Mouse (Mus musculus): ENCODE measurements around the gene Nrp2. TPM values are rescaled to one million over a fixed set of nuclear protein-coding genes. Genes with fewer than 3 reads are reported as not detected.

Nrp2 gene
- polyA plus RNA-seq, 1 experiment from 2014 or later: 40.9 TPM

DNA sequence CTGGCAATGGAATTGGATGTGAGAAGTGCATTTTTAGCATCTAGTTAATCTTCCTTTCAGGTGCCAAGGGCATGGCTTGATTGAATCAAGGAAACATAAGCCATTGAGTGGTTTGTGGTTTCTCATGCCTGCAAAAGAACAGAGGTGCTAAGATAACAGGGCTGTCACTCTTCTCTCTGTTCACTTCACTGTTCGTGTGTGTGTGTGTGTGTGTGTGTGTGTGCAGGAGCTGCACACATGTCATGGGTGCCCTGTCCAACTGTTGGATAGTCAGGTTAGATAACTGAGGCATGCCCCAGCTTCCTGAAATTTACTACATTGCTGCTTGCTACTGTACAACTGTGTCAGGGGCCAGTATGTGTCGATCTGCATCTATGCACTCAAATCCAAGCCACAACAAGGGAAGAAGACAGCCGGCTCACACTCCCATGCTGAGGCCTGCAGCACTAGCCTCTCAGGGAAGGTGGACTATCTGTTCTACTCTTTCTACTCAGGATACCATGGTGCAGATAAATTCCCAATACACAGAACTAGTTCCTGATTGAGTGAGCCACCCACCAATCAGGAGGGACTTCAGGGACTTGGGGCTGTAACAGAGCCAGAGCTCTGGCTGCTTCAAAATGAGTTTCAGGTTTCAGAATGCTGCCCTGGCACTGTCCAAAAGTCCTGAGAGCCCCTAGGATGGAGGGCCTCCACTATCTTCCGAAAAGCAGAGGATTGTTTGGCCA, 126.8 kb downstream of the Nrp2 start:
- no peaks in the 10 kb centered on the region for H3K36me3 ChIP-seq (ENCODE audit: control insufficient read depth, insufficient read depth, low read length)
- H3K27ac ChIP-seq (ENCODE audit: low read depth, low read length): no peak overlapping the region
- H3K4me3 ChIP-seq (ENCODE audit: low read depth, low read length): no peak overlapping the region
- H3K4me1 ChIP-seq (ENCODE audit: control insufficient read depth, insufficient read depth, low read length): no peaks in the 10 kb centered on the region
- ATAC-seq (ENCODE audit: insufficient read depth, low FRiP score, low TSS enrichment): no peak
- no peak overlapping the region for H3K9ac ChIP-seq (ENCODE audit: low read length)
- WGBS: 73% methylated on average over 4 of the region's 4 CpGs
- DNase-seq (ENCODE audit: low spot score): no peak
- H3K27me3 ChIP-seq (ENCODE audit: control insufficient read depth, insufficient read depth, low read length): no peaks in the 10 kb centered on the region
- H3K9me3 ChIP-seq (ENCODE audit: control insufficient read depth, low read length): no peaks in the 10 kb centered on the region
- H3K4me2 ChIP-seq (ENCODE audit: low read depth): no peak overlapping the region

GRCm38 (mm10) chr1:62830418-62830769, 127.3 kb downstream of the Nrp2 start:
- H3K36me3 ChIP-seq (ENCODE audit: control insufficient read depth, insufficient read depth, low read length): no peaks in the 10 kb centered on the region
- WGBS: 70% methylated on average over 7 of the region's 7 CpGs
- no peak for DNase-seq (ENCODE audit: low spot score)
- no peak overlapping the region for H3K27ac ChIP-seq (ENCODE audit: low read depth, low read length)
- H3K9ac ChIP-seq (ENCODE audit: low read length): no peak overlapping the region
- no peaks in the 10 kb centered on the region for H3K9me3 ChIP-seq (ENCODE audit: control insufficient read depth, low read length)
- no peak overlapping the region for H3K4me3 ChIP-seq (ENCODE audit: low read depth, low read length)
- ATAC-seq (ENCODE audit: insufficient read depth, low FRiP score, low TSS enrichment): no peak
- H3K27me3 ChIP-seq (ENCODE audit: control insufficient read depth, insufficient read depth, low read length): no peaks in the 10 kb centered on the region
- no peaks in the 10 kb centered on the region for H3K4me1 ChIP-seq (ENCODE audit: control insufficient read depth, insufficient read depth, low read length)
- no peak overlapping the region for H3K4me2 ChIP-seq (ENCODE audit: low read depth)

DNA sequence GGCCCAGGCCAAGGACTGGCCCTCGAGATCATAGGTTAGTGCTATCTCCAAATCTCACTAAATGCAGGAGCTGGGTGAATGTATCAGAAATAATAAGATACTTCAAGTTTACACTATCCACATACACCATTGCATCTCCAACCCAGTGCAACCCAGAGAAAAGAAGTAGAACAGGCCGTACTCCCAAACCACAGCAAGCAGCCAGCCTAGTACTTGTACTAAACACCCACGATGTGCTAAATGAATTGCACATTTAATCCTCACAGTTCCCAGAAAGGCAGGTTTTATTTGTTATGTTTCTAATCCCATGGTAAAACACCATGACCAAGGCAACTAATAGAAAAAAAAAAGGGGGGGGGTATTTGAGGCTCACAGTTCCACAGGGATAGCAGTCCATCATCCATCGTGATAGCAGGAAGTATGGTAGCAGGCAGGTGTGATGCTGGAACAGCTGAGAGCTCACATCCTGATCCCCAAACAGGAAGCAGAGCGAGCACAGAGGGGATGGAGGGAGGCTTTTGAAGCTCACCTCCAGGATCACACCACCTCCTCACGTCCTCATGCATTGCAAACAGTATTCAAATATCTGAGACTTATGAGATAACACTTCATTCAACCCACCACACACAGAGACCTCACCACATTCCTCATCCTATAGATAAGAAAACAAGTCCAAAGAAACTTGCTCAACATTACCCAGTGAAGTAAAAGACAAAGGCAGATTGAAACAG, 128.8 kb downstream of the Nrp2 start:
- 82% methylated on average over 6 of the region's 6 CpGs for WGBS
- H3K36me3 ChIP-seq (ENCODE audit: control insufficient read depth, insufficient read depth, low read length): no peaks in the 10 kb centered on the region

GRCm38 (mm10) chr1:62833356-62833755, 130.3 kb downstream of the Nrp2 start:
- Histone ChIP-seq H3K4me3 (ENCODE audit: low read depth, low read length) (no peak overlapping the region), H3K9me3 (ENCODE audit: control insufficient read depth, low read length) (no peaks in the 10 kb centered on the region), H3K36me3 (ENCODE audit: control insufficient read depth, insufficient read depth, low read length) (no peaks in the 10 kb centered on the region), H3K4me2 (ENCODE audit: low read depth) (no peak overlapping the region), H3K9ac (ENCODE audit: low read length) (no peak overlapping the region), H3K27ac (ENCODE audit: low read depth, low read length) (no peak overlapping the region), H3K4me1 (ENCODE audit: control insufficient read depth, insufficient read depth, low read length) (no peaks in the 10 kb centered on the region), H3K27me3 (ENCODE audit: control insufficient read depth, insufficient read depth, low read length) (no peaks in the 10 kb centered on the region)
- no peak for ATAC-seq (ENCODE audit: insufficient read depth, low FRiP score, low TSS enrichment)
- WGBS: 93% methylated on average over 1 of the region's 1 CpGs
- DNase-seq (ENCODE audit: low spot score): no peak

More for the DNA sequence above, 128.8 kb downstream of the Nrp2 start:
- Histone ChIP-seq H3K27ac (ENCODE audit: low read depth, low read length) (no peak overlapping the region), H3K9ac (ENCODE audit: low read length) (no peak overlapping the region), H3K4me1 (ENCODE audit: control insufficient read depth, insufficient read depth, low read length) (no peaks in the 10 kb centered on the region), H3K27me3 (ENCODE audit: control insufficient read depth, insufficient read depth, low read length) (no peaks in the 10 kb centered on the region), H3K9me3 (ENCODE audit: control insufficient read depth, low read length) (no peaks in the 10 kb centered on the region), H3K4me2 (ENCODE audit: low read depth) (no peak overlapping the region), H3K4me3 (ENCODE audit: low read depth, low read length) (no peak overlapping the region)
- no peak for DNase-seq (ENCODE audit: low spot score)
- ATAC-seq (ENCODE audit: insufficient read depth, low FRiP score, low TSS enrichment): no peak

DNA sequence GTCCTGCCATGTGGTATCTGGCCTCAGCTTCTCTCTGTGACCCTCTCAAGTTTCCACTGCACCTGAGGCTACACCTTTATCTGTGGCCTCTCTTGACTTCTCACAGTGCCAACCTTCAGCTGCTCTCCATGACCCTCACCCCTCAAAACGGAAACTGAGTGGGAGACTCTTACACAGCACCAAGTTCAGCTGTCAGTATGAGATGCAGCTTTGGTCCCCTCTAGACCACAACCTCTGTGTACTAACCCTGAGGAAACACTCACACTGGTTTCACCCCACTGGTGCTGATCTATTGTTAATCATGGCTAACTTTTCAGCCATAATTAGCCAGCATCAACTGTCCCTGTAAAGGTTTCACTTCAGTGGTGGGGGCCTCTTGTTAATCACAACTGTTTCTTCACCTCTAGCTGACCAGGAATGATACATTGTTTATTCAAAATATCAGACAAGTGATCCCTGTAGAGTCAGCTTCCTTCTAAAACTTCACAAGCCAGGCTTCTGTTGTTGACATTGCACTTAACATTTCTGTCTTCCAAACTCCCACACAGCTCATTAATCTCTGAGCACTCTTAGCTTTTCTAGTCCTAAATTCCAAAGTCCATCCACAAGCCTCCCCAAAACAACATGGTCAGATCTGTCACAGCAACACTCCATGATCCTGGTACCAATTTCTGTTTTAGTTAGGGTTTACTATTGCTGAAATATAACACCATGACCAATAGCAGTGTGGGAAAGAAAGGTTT, 131.5 kb downstream of the Nrp2 start:
- Histone ChIP-seq H3K4me1 (ENCODE audit: control insufficient read depth, insufficient read depth, low read length) (no peaks in the 10 kb centered on the region), H3K4me2 (ENCODE audit: low read depth) (no peak overlapping the region), H3K36me3 (ENCODE audit: control insufficient read depth, insufficient read depth, low read length) (no peaks in the 10 kb centered on the region), H3K27me3 (ENCODE audit: control insufficient read depth, insufficient read depth, low read length) (no peaks in the 10 kb centered on the region), H3K9me3 (ENCODE audit: control insufficient read depth, low read length) (no peaks in the 10 kb centered on the region), H3K27ac (ENCODE audit: low read depth, low read length) (no peak overlapping the region), H3K4me3 (ENCODE audit: low read depth, low read length) (no peak overlapping the region), H3K9ac (ENCODE audit: low read length) (no peak overlapping the region)
- ATAC-seq (ENCODE audit: insufficient read depth, low FRiP score, low TSS enrichment): no peak
- 96% methylated on average over 1 of the region's 1 CpGs for WGBS
- no peak for DNase-seq (ENCODE audit: low spot score)

DNA sequence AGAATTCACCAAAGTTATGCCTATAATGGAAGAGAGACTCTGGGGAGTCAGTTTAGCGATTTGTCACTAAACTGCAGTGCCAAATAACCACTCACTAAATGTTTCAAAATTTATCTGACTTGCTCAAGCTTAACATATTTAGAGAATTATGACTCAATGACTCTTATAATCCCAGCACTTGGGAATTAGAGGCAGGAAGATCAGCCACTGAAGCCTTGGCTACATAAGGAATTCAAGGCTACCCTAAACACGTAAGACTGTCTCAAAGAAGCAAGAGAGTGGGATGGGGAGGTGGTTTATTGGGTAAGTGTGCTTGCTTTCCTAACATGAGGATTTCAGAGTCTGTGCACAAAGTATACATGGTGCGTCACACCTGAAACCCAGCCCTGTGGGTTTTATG, 135.0 kb downstream of the Nrp2 start:
- ATAC-seq (ENCODE audit: insufficient read depth, low FRiP score, low TSS enrichment): no peak
- no peak overlapping the region for H3K27ac ChIP-seq (ENCODE audit: low read depth, low read length)
- 94% methylated on average over 3 of the region's 3 CpGs for WGBS
- H3K9me3 ChIP-seq (ENCODE audit: control insufficient read depth, low read length): no peaks in the 10 kb centered on the region
- no peak overlapping the region for H3K4me3 ChIP-seq (ENCODE audit: low read depth, low read length)
- no peaks in the 10 kb centered on the region for H3K4me1 ChIP-seq (ENCODE audit: control insufficient read depth, insufficient read depth, low read length)
- H3K27me3 ChIP-seq (ENCODE audit: control insufficient read depth, insufficient read depth, low read length): no peaks in the 10 kb centered on the region
- no peak overlapping the region for H3K9ac ChIP-seq (ENCODE audit: low read length)
- no peak for DNase-seq (ENCODE audit: low spot score)
- no peak overlapping the region for H3K4me2 ChIP-seq (ENCODE audit: low read depth)
- no peaks in the 10 kb centered on the region for H3K36me3 ChIP-seq (ENCODE audit: control insufficient read depth, insufficient read depth, low read length)

- Histone ChIP-seq H3K4me2 (ENCODE audit: low read depth) (no peak overlapping the region), H3K4me3 (ENCODE audit: low read depth, low read length) (no peak overlapping the region), H3K27ac (ENCODE audit: low read depth, low read length) (no peak overlapping the region), H3K9ac (ENCODE audit: low read length) (no peak overlapping the region), H3K36me3 (ENCODE audit: control insufficient read depth, insufficient read depth, low read length) (no peaks in the 10 kb centered on the region), H3K9me3 (ENCODE audit: control insufficient read depth, low read length) (no peaks in the 10 kb centered on the region), H3K27me3 (ENCODE audit: control insufficient read depth, insufficient read depth, low read length) (no peaks in the 10 kb centered on the region), H3K4me1 (ENCODE audit: control insufficient read depth, insufficient read depth, low read length) (no peaks in the 10 kb centered on the region)
- no peak for ATAC-seq (ENCODE audit: insufficient read depth, low FRiP score, low TSS enrichment)
- WGBS: 55% methylated on average over 2 of the region's 2 CpGs
- DNase-seq (ENCODE audit: low spot score): no peak
Observed at GRCm38 (mm10) chr1:62838631-62839030, 135.5 kb downstream of the Nrp2 start.

DNA sequence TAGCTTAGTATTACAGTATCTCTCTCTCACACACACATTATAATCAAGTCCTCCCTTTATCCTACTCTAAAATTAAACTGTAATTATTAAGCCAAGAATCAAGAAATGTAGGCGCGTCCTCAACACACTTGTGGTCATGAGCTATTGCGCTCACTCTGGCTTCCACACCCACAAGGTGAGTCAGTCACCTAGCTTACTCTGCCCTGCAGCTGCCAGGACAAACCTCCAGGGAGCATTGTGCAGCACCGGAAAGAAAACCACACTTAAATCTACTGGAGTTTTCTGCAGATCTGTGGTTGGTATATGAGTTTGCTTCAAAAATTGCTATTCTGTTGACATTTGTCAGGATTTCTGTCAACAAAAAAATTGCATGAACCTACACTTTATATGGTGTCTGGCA, 140.1 kb downstream of the Nrp2 start:
- H3K9me3 ChIP-seq (ENCODE audit: control insufficient read depth, low read length): no peaks in the 10 kb centered on the region
- no peak for ATAC-seq (ENCODE audit: insufficient read depth, low FRiP score, low TSS enrichment)
- no peak overlapping the region for H3K9ac ChIP-seq (ENCODE audit: low read length)
- H3K27me3 ChIP-seq (ENCODE audit: control insufficient read depth, insufficient read depth, low read length): no peaks in the 10 kb centered on the region
- 92% methylated on average over 4 of the region's 4 CpGs for WGBS
- H3K27ac ChIP-seq (ENCODE audit: low read depth, low read length): no peak overlapping the region
- no peaks in the 10 kb centered on the region for H3K4me1 ChIP-seq (ENCODE audit: control insufficient read depth, insufficient read depth, low read length)
- H3K4me3 ChIP-seq (ENCODE audit: low read depth, low read length): no peak overlapping the region
- DNase-seq (ENCODE audit: low spot score): no peak
- no peak overlapping the region for H3K4me2 ChIP-seq (ENCODE audit: low read depth)
- no peaks in the 10 kb centered on the region for H3K36me3 ChIP-seq (ENCODE audit: control insufficient read depth, insufficient read depth, low read length)
